11 mouse cellular contexts compared by ENCODE assay signal in genomic region chr3:108081681-108082080, GRCm38 (mm10). TPM values are rescaled to one million over a fixed set of nuclear protein-coding genes. Genes with fewer than 3 reads are reported as not detected.
DNase-seq lines count a peak whose midpoint lies in the region; ATAC-seq lines count a peak whose summit lies in the region.
"Had no signal": no experiment of that assay in that cellular context is flagged by ENCODE, and none has a peak within 500 bp of the region (broad histone marks: within the 10 kb centered on the region; RNA-seq: fewer than 3 reads in every experiment).

No protein-coding gene starts in this region.

- peaks cover 45% of the 10 kb centered on the region for H3K36me3 ChIP-seq in kidney, embryonic 15.5 days
- peaks cover 43% of the 10 kb centered on the region for H3K36me3 ChIP-seq in limb, embryonic 13.5 days
- H3K36me3 ChIP-seq in neural tube, embryonic 14.5 days (ENCODE audit: control insufficient read depth, insufficient read depth, low read length): peaks cover 6% of the 10 kb centered on the region

- H3K4me3 ChIP-seq in kidney, embryonic 15.5 days (replicated peaks): 0 out of 2 replicates have a peak overlapping the region, but pooled peaks have one; percentile 8
- no peak overlapping the region for H3K4me3 ChIP-seq in limb, embryonic 13.5 days
- no peak overlapping the region for H3K4me3 ChIP-seq in neural tube, embryonic 14.5 days (ENCODE audit: low read depth, low read length)
- H3K4me3 ChIP-seq: embryonic facial prominence, embryonic 12.5 days had no signal

- 0 out of 2 replicates have a peak overlapping the region, but pooled peaks have one; percentile 41 for H3K27ac ChIP-seq in kidney, embryonic 15.5 days
- peak overlapping the region; percentile 8; the same call in 1 of the 2 replicates for H3K27ac ChIP-seq in limb, embryonic 13.5 days
- no peak overlapping the region for H3K27ac ChIP-seq in neural tube, embryonic 14.5 days (ENCODE audit: low read depth, low read length)
- H3K27ac ChIP-seq: embryonic facial prominence, embryonic 12.5 days had no signal

- 55% methylated on average over 4 of the region's 4 CpGs for WGBS in kidney, embryonic 15.5 days
- WGBS in limb, embryonic 13.5 days: 51% methylated on average over 4 of the region's 4 CpGs
- WGBS in neural tube, embryonic 14.5 days: 74% methylated on average over 4 of the region's 4 CpGs

- peak overlapping the region; percentile 30; the same call in 1 of the 2 replicates for H3K9ac ChIP-seq in kidney, embryonic 15.5 days
- peak overlapping the region; percentile 57 for H3K9ac ChIP-seq in limb, embryonic 13.5 days
- H3K9ac ChIP-seq in neural tube, embryonic 14.5 days (replicated peaks; ENCODE audit: low read depth, low read length): 0 out of 2 replicates have a peak overlapping the region, but pooled peaks have one; percentile 28
- H3K9ac ChIP-seq: embryonic facial prominence, embryonic 12.5 days had no signal

- ATAC-seq in kidney, embryonic 15.5 days (replicated peaks; ENCODE audit: low FRiP score): no peak
- ATAC-seq in limb, embryonic 13.5 days (ENCODE audit: low FRiP score, low read depth): no peak
- no peak for ATAC-seq in neural tube, embryonic 14.5 days (ENCODE audit: low read depth)

- H3K9me3 ChIP-seq in kidney, embryonic 15.5 days (replicated peaks): no peaks in the 10 kb centered on the region
- H3K9me3 ChIP-seq in limb, embryonic 13.5 days: no peaks in the 10 kb centered on the region
- H3K9me3 ChIP-seq in neural tube, embryonic 14.5 days (ENCODE audit: control insufficient read depth, low read length): no peaks in the 10 kb centered on the region
- H3K9me3 ChIP-seq: embryonic facial prominence, embryonic 12.5 days had no signal

- peaks cover 47% of the 10 kb centered on the region for H3K4me1 ChIP-seq in kidney, embryonic 15.5 days
- H3K4me1 ChIP-seq in limb, embryonic 13.5 days: peaks cover 39% of the 10 kb centered on the region
- H3K4me1 ChIP-seq in neural tube, embryonic 14.5 days (ENCODE audit: control insufficient read depth, insufficient read depth, low read length): peaks cover 32% of the 10 kb centered on the region

- H3K27me3 ChIP-seq in kidney, embryonic 15.5 days: no peaks in the 10 kb centered on the region
- no peaks in the 10 kb centered on the region for H3K27me3 ChIP-seq in limb, embryonic 13.5 days
- H3K27me3 ChIP-seq in neural tube, embryonic 14.5 days (ENCODE audit: control insufficient read depth, insufficient read depth, low read length): no peaks in the 10 kb centered on the region
- H3K27me3 ChIP-seq: embryonic facial prominence, embryonic 12.5 days had no signal

- peak; percentile 46 for DNase-seq in adrenal gland, postnatal 10 days
- DNase-seq in adrenal gland, postnatal 36 days: no peak
- DNase-seq in kidney, adult 8-10 months: no peak
- no peak for DNase-seq in ovary, postnatal 36 days (ENCODE audit: low spot score)
- DNase-seq in frontal cortex, postnatal 10 days (ENCODE audit: low spot score in 2 of 2): no peak
- DNase-seq: heart, adult 18-20 months had no signal

- H3K4me2 ChIP-seq in kidney, embryonic 15.5 days: peak overlapping the region; percentile 31
- H3K4me2 ChIP-seq in limb, embryonic 13.5 days (replicated peaks): peak overlapping the region; percentile 38
- H3K4me2 ChIP-seq in neural tube, embryonic 14.5 days (ENCODE audit: low read depth, low read length): 0 out of 2 replicates have a peak overlapping the region, but pooled peaks have one; percentile 14
- H3K4me2 ChIP-seq: embryonic facial prominence, embryonic 12.5 days had no signal

RNA-seq across cellular contexts. Expression of gene Ampd2, which starts 4.8 kb away (rescaled TPM):
- 10 to 100 TPM; 79.3 to 92.2 TPM for total RNA-seq in adrenal gland, postnatal 10 days (2021)
- total RNA-seq in adrenal gland, postnatal 36 days (2021): 100 to 1,000 TPM; 133 to 143 TPM
- 59.3 and 66.2 TPM in 2 replicates for polyA plus RNA-seq in kidney, embryonic 15.5 days (2015; fragmentation: Nextera tagmentation; extraction: Ambion mirVana)
- polyA plus RNA-seq in limb, embryonic 13.5 days (2015; fragmentation: Nextera tagmentation; extraction: Ambion mirVana): 48.5 and 49.2 TPM in 2 replicates
- 51.7 and 53.5 TPM in 2 replicates for polyA plus RNA-seq in neural tube, embryonic 14.5 days (2014; fragmentation: Nextera tagmentation; extraction: Ambion mirVana)

RNA-seq across cellular contexts. Expression of gene Gnat2, which starts 10.9 kb away (rescaled TPM):
- 1 to 10 TPM; 6.6 to 6.8 TPM for total RNA-seq in adrenal gland, postnatal 10 days (2021)
- total RNA-seq in adrenal gland, postnatal 36 days (2021): 10 to 100 TPM; 11.5 to 14.7 TPM
- 0.68 and 1.9 TPM in 2 replicates for polyA plus RNA-seq in kidney, embryonic 15.5 days (2015; fragmentation: Nextera tagmentation; extraction: Ambion mirVana)
- 0.72 and 0.78 TPM in 2 replicates for polyA plus RNA-seq in limb, embryonic 13.5 days (2015; fragmentation: Nextera tagmentation; extraction: Ambion mirVana)
- polyA plus RNA-seq in neural tube, embryonic 14.5 days (2014; fragmentation: Nextera tagmentation; extraction: Ambion mirVana): 0.24 TPM in 1 of 2 replicates, not detected in the other
- total RNA-seq: layer of hippocampus, postnatal 14 days had no signal

RNA-seq across cellular contexts. Expression of gene Gstm4, which starts 37.0 kb away (rescaled TPM):
- 10 to 100 TPM; 12.8 to 13.3 TPM for total RNA-seq in adrenal gland, postnatal 10 days (2021)
- 10 to 100 TPM; 12.0 to 19.0 TPM for total RNA-seq in adrenal gland, postnatal 36 days (2021)
- 15.9 and 18.8 TPM in 2 replicates for polyA plus RNA-seq in kidney, embryonic 15.5 days (2015; fragmentation: Nextera tagmentation; extraction: Ambion mirVana)
- 14.6 and 15.4 TPM in 2 replicates for polyA plus RNA-seq in limb, embryonic 13.5 days (2015; fragmentation: Nextera tagmentation; extraction: Ambion mirVana)
- polyA plus RNA-seq in neural tube, embryonic 14.5 days (2014; fragmentation: Nextera tagmentation; extraction: Ambion mirVana): 17.7 and 18.6 TPM in 2 replicates
